Mouse (Mus musculus): ENCODE measurements around the gene Kdm1a.

Kdm1a gene

DNA sequence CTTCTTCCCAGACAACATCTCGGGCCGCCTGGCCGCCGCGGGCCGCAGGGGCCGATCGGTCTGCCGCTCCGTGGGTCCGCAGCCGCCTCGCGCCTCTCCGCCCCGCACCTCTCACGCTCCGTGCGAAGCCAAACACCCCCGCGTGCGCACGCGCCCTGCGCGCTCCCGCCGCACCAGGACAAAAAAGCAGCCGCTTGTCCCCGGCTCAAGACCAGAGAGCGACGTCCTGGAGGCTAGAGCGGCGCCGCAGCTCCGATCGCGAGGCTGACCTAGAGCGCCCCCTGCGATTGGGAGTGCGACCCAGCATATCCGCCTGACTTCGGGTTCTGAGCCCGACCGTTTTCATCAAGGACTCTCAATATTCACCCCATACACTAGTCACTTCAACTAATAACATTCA lies at the start of gene Kdm1a:
Kdm1a (minus strand) TSS at position 156 of the 400 bp plus-strand sequence.
- DNase-seq (ENCODE audit: low spot score in 2 of 2) = peak; percentile 88 to 91

DNA sequence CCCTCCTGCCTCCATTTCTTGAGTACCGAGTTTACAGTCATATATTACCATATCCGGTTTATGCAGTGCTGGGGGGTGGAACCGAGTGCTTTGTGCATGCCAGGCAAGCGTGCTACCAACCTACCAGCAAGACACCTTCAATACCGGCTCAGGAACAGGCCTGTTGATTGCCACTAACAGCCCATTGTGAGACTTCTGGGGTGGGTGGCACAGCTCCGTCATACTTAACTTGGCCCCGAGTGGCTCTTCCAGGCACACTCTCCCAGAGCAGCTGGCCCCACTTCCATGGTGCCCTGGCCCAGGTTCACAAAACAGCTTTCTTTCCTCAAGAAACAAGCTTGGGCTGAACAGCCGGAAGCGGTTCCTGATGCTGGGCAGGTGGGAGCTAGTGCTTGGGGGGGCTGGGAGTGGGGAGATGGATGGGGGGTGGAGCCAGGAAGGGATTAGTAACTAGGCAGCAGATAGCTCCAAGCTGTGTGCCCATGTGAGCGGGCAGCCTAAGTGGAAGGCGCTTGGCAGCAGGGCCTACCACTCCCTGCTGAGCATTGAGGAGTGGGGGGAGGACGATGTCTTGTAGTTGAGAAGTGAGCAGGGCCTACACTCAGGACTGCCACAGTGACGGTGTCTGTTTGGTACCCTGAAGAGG lies 49.5 kb upstream of the Kdm1a start:
- peak in 1 of 2 experiments; percentile 16 for DNase-seq (ENCODE audit: low spot score in 2 of 2)

DNA sequence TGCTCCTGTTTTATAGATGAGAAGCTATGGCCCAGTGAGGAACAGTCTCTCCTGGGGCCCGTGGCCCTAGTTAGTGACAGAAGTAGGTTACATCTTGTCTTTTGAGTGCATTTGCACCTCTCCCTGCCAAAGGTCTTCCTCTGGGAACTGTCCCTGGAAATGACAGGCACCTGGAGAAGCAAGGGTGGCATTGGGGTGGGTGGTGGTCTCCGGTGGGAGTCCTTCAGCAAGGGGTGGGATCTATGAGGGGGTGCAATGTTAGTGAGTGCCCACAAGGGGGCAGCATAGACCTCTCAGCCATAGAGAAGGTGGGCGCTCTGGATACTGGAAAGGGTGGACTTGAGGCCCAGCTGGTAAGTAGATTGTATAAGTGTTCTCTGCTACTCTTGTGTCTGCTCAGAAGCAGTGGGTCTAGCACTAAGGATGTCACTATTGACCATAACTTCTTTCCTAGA lies 48.9 kb upstream of the Kdm1a start:
- DNase-seq (ENCODE audit: low spot score in 2 of 2) = no peak

DNA sequence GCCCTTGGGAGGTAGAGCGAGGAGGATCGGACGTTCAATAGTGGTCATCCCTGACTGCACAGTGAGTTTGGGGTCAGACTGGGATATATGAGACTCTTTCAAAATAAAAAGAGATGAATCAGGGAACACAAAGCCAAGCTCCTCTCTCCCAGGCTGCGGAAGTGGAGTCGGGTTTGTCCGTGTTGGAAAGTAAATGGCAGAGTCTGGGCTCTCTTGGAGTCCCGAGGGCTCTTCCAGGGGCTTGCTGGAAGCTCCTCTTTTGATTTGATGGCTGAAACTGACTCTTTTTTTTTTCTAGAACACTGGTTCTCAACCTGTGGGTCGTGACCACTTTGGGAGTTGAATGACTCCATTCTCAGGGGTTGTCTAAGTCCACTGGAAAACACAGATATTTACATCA lies 47.7 kb upstream of the Kdm1a start:
- no peak for DNase-seq (ENCODE audit: low spot score in 2 of 2)

DNA sequence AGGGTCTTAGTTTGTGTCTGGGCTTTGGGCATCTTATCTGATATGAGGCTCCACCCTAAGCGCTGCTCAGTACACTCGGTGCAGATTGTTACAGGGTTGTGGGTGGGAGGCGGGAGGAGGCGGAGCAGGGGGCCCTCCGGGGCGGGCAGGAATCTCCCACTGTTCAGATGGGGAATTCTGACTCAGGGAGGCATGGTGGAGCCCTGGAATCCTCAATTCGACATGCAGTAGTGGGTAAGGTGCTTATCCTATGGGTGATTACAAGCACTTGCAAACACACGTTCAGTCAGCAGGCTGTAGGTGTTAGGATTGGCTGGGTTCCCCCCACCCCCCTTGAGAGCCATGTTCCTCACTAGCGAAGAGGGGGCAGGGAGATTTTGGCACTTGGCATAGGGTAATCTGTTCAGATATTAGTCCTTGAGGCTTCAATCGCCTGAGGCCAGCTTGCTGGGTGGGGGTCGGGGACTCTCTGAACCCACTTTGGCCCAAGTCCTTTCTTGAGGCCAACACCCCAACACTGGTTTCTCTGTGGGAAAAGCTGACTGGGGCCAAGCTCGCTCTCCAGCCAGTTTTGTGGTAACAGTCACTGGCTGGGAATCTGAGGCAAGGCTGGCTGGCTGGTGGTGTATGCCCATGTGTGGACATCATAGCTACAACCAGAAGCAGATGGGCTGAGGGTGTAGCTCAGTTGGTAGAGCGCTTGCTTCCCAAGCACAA lies 47.1 kb upstream of the Kdm1a start:
- peak in 1 of 2 experiments; percentile 14 for DNase-seq (ENCODE audit: low spot score in 2 of 2)

DNA sequence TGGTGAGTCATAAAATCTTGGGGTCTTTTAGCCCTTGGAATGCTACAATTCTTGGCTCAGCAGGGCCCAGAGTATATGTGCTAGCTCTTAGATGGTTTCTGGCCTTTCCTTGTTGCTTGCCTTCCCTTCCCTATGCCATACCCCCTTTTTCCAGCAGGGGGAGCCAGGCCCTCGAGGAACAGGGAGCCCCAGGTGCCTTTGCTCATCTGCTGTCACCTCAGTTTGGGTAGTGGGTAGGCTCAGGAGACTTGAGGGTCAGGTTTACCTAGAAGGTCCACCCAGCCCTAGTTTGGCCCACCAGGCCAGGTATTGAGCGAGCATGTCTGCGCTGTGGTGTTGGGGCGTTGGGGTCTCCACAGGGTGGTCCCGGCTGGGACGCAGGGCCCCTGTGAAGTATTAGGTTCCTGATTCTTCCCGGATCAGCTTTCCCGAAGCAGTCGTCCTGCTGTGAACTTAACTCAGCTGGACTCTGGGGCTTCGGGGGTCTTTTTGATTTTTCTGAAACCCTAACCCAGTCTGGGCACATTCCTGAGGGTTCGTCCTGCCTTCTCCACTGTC lies 46.5 kb upstream of the Kdm1a start:
- peak; percentile 72 to 74 for DNase-seq (ENCODE audit: low spot score in 2 of 2)

- DNase-seq (ENCODE audit: low spot score in 2 of 2) = no peak
These were observed 36.4 kb upstream of the Kdm1a start for GRCm38 (mm10) chr4:136638890-136639289.

DNA sequence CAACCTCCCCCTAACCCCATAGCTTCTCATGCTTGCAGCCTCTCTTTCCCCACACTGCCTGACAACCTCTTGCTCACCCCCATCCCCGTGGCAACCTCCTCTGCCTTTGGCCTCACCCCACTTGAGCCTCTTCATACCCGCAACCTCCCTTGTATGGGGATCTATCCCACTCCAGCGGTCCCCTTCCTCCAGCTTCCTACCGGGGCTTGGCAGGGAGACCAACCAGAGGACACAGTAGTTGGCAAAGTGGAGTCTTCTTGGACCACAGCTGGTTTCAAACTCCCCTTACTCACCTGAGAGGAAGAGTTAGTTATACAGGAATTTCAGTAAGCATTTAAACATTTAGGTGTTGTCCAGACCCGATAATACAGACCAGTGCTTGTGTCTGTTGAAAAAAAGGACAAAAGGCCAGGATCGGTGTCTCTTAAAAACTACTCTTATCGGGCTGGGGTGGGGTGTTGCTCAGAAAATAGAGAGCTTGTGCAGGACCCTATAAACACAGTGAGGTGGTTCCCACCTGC lies 35.8 kb upstream of the Kdm1a start:
- no peak for DNase-seq (ENCODE audit: low spot score in 2 of 2)

DNA sequence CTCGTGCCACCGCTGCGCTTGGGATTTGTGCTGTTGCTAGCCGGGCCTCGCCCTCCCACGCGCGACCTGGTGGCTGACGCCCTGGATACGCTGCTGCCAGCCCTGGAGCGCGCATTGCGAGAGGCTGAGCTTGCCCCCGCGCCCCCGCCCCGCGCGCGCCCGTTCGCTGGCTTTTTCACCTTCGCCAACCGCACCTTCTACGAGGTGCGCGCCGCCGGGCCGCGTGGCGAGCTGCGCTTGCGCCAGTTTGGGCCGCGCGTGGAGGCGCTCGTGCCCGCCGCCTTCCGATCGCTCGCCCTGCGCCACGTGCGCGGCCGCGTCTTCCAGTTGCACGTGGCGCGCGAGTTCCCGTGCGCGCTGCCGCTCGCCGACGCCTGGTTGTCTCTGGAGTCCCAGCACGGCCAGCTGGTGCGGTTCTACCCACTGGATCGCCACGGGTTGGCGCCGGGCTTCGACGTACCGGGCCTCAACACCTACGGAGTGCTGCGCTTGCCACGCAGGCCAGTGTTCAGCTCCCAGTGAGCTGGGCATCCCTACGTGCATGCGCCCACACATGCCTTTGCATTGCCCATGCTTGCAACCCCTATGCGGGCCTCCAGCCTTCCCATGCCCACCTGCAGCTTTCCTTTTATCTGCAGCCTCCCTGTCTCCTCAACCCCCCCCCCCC lies 35.2 kb upstream of the Kdm1a start:
- peak; percentile 69 to 78 for DNase-seq (ENCODE audit: low spot score in 2 of 2)

DNA sequence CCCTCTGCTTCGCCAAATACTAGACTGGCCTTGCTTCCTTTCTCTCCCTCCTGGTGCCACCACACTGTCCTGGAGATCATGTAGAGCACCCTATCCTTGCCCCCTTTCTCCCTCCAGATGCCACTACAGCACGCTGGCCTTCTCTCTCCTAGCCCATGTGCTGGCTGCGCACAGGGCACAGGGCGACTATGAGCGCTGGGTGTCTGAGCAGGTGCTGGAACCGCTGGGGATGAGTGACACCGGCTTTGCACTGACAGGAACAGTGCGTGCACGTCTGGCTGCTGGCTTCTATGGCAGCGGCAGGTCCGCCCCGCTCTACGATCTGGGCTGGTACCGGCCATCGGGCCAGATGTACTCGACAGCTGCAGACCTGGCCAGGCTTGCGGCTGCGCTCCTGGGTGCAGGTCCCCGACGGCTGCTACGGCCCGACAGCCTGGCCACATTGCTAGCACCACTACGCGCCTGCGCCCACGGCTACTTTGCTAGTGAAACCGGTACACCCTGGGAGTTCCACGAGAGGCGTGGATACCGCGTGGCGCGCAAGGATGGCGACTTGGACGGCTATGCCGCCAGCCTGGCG lies 34.5 kb upstream of the Kdm1a start:
- no peak for DNase-seq (ENCODE audit: low spot score in 2 of 2)

DNA sequence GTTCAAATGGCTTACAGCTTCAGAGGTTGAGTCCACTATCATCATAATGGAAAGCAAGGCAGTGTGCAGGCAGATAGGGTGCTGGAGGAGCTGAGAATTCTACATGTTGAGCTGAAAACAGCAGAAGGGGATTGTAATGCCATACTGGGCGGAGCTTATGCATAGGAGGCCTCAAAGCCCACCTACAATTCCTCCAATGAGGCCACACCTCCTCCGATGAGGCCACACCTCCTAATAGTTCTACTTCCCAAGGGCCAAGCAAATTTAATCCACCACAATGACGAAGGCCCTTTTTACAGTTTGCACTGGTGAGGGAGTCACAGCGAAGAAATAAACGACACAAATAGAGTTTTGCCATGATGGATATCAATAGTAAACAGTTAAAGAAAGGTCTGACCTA lies 34.0 kb upstream of the Kdm1a start:
- DNase-seq (ENCODE audit: low spot score in 2 of 2) = no peak

GRCm38 (mm10) chr4:136635995-136636394 lies 33.5 kb upstream of the Kdm1a start:
- DNase-seq (ENCODE audit: low spot score in 2 of 2) = no peak

- DNase-seq (ENCODE audit: low spot score in 2 of 2) = no peak
These were observed 28.9 kb upstream of the Kdm1a start for GRCm38 (mm10) chr4:136631237-136631994.

DNA sequence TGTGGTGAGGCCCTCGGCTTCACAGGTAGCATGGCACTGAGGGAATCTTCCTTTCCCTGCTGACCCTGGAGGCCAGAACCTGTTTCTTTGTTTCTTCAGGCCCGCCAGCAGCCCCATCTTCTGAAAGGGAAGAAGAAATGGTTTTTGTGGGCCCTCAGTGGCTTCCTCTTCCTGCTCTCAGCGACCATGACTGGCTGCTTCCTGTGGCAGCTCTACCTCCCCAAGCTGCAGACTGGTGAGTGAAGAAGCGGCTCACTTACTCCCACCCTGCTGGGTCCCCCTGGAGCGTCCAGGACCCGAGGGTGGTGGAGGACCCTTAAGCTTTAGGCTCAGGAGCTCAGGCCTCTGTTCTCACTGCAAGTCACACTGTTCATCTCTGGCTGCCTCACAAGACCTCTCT lies 24.1 kb upstream of the Kdm1a start:
- DNase-seq (ENCODE audit: low spot score in 2 of 2) = no peak

DNA sequence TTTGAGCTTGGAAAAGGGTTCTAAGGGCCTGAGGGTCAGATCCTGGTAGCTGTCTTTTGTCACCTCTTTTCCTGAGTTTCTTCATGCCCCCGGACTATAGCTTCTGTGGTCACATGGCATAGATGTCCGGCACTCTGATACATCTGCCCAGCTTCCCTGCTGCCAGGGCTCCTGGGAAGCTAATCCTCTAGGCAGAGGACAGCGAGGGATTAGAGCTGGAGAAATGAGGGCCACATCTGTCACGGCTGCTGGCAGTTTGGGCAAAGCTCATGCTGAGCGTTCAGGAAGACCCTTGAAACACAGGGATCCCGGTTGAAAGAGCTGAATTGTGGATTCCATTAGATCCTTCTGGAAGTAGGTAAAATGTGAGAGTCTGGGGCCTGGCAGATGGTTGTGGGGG lies 19.9 kb upstream of the Kdm1a start, which contains the start of gene Lactbl1:
Lactbl1 (plus strand) TSS at position 234 of the 400 bp plus-strand sequence.
- no peak for DNase-seq (ENCODE audit: low spot score in 2 of 2)

DNA sequence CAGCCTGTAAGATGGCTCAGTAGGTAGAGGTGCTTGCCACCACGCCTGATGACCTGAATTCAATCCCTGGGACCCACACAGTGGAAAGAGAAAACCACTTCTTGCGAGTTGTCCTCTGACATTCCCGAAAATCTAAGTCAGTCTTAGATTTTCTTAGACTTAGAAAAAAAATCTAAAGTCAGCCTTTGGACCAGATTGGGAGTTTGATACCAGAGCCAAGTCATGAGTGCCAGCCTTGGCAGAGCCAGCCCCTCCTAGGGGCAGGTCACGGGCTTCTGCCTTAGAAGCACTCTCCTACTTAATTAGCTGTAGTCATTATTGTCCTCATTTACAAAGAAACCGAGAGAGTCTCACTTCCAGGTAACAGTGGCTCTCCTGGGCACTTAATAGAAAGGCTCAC lies 19.4 kb upstream of the Kdm1a start:
- DNase-seq (ENCODE audit: low spot score in 2 of 2) = no peak

DNA sequence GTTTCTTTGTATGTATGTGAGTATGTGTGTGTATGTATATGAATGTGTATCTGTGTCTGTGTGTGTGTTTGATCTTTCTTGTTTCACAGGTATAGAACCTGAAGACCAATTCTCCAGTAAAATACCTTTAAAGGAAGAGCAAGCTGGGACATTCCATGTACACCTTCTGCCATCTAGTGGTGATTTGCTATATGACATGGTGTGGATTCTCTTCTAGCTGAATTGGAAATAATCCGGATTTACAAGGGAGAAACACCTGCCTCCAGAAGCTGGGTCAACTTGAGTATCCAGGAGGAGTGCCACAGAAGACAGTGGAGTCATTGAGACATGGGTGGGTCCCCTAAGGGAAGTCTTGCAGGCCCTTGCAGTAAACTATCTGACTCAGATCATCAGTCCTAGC lies 18.8 kb upstream of the Kdm1a start:
- DNase-seq (ENCODE audit: low spot score in 2 of 2) = no peak

GRCm38 (mm10) chr4:136613657-136614056 lies 11.1 kb upstream of the Kdm1a start:
- DNase-seq (ENCODE audit: low spot score in 2 of 2) = no peak

DNA sequence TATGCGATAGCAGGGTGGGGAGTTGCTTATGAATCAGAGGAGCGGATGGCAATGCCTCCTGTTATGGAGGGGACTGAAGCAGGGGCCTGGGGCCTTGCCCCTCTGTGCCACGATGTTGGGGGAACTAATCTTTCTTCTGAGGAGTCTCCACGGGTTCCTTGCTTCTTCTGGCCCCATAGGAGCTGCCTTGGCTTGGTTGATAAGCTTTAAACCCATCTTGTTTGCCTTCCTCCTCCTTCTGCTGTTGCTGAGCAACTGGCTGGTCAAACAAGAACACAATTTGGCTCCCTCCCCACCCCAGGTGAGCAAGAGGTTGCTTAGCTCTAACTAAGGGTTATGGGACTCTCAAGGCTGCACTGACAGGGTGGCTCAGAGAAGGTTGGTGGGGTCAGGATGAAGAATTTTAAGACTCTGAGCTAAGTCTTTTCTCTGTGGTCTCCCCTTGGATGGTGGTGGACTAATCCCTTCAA lies 7.9 kb upstream of the Kdm1a start, which contains the start of gene Tex46:
Tex46 (plus strand) TSS at position 51 of the 470 bp plus-strand sequence.
- DNase-seq (ENCODE audit: low spot score in 2 of 2) = no peak

GRCm38 (mm10) chr4:136605756-136606485 lies 3.4 kb upstream of the Kdm1a start:
- DNase-seq (ENCODE audit: low spot score in 2 of 2) = no peak

All from right cerebral cortex, postnatal 36 days (tissue).